Mouse (Mus musculus): Measurements from ENCODE around the gene Clip3. TPM values are rescaled to one million over a fixed set of nuclear protein-coding genes. Genes with fewer than 3 reads are reported as not detected.

Clip3 gene
- total RNA-seq, 2 experiments from 2014 or later, result 495 to 497 TPM

- peak; percentile 51 to 60 for DNase-seq (ENCODE audit: extremely low spot score in 1 of 2, low spot score in 2 of 2)
- intact Hi-C loops (cut with DNase I), result no loop called here
Measured at GRCm38 (mm10) chr7:30353279-30353822, 61.8 kb downstream of the Clip3 start.

DNA sequence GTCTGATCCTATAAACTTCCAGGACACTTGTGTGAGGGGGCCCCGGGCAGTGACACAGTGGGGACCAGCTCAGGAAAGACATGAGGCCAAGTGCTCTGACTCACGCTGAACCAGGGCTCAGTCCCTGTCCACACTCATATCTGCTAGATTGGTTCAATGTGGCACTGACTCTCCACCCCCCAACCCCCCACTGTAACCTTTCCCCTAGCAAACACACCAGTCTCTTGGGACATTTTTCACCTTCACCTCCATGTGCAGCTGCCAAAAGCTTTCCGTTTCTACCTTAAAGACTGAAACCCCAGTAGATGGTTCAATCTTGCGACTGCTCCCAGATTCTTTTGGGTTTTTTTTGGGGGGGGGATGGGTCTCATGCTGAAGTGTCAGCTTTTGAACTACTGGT, 62.5 kb downstream of the Clip3 start:
- intact Hi-C loops (cut with DNase I), result no loop called here
- no peak for DNase-seq (ENCODE audit: extremely low spot score in 1 of 2, low spot score in 2 of 2)

Other genes starting within 250 kb of the Clip3 start
- 1 to 10 TPM; 6.3 to 7.4 TPM for gene Zfp14, start 240.3 kb upstream of the Clip3 start, total RNA-seq (2021)
- 1 to 10 TPM; 4.6 to 4.7 TPM for gene Zfp82, start 218.8 kb upstream of the Clip3 start, total RNA-seq (2021)
- under 1 TPM in 1 of 2 experiments, not detected in 1; 0.73 TPM for gene Gm26920, start 201.3 kb upstream of the Clip3 start, total RNA-seq (2021)
- gene Zfp566, start 201.2 kb upstream of the Clip3 start, total RNA-seq (2021), result 1 to 10 TPM; 5.5 to 8.3 TPM
- gene Zfp260, start 197.0 kb upstream of the Clip3 start, total RNA-seq (2021), result 10 to 100 TPM; 53.8 to 57.4 TPM
- gene Zfp382, start 169.8 kb upstream of the Clip3 start, total RNA-seq (2021), result 10 to 100 TPM; 30.6 to 34.5 TPM
- 10 to 100 TPM; 43.5 to 50.7 TPM for gene Zfp146, start 122.0 kb upstream of the Clip3 start, total RNA-seq (2021)
- 1 to 10 TPM; 3.6 to 4.1 TPM for gene Cox7a1, start 107.6 kb upstream of the Clip3 start, total RNA-seq (2021)
- 100 to 1,000 TPM; 204 TPM for gene Capns1, start 92.9 kb upstream of the Clip3 start, total RNA-seq (2021)
- 10 to 100 TPM; 72.1 to 73.3 TPM for gene Polr2i, start 59.8 kb upstream of the Clip3 start, total RNA-seq (2021)
- gene Tbcb, start 59.5 kb upstream of the Clip3 start, total RNA-seq (2021), result 100 to 1,000 TPM; 176 to 206 TPM
- not detected for gene Ovol3, start 56.0 kb upstream of the Clip3 start, total RNA-seq (2021)
- under 1 TPM in 1 of 2 experiments, not detected in 1; 0.51 TPM for gene Thap8, start 11.6 kb upstream of the Clip3 start, total RNA-seq (2021)
- 1 to 10 TPM; 2.5 to 3.5 TPM for gene Wdr62, start 11.3 kb upstream of the Clip3 start, total RNA-seq (2021)
- gene Alkbh6, start 17.0 kb downstream of the Clip3 start, total RNA-seq (2021), result 10 to 100 TPM; 45.9 to 47.5 TPM
- gene Syne4, start 23.1 kb downstream of the Clip3 start, total RNA-seq (2021), result 1 to 10 TPM; 5.4 to 7.5 TPM
- under 1 TPM; 0.45 to 0.67 TPM for gene E130208F15Rik, start 30.0 kb downstream of the Clip3 start, total RNA-seq (2021)
- gene Sdhaf1, start 32.2 kb downstream of the Clip3 start, total RNA-seq (2021), result 1 to 10 TPM; 7.8 to 8.2 TPM
- 10 to 100 TPM; 48.1 to 48.2 TPM for gene Lrfn3, start 71.0 kb downstream of the Clip3 start, total RNA-seq (2021)
- gene Tyrobp, start 122.0 kb downstream of the Clip3 start, total RNA-seq (2021), result 10 to 100 TPM; 20.8 to 20.9 TPM
- gene Hcst, start 128.1 kb downstream of the Clip3 start, total RNA-seq (2021), result 1 to 10 TPM in 1 of 2 experiments, not detected in 1; 1.1 TPM
- 1 to 10 TPM; 2.7 to 3.6 TPM for gene Nfkbid, start 130.0 kb downstream of the Clip3 start, total RNA-seq (2021)
- gene Aplp1, start 153.8 kb downstream of the Clip3 start, total RNA-seq (2021), result 100 to 1,000 TPM; 937 to 959 TPM
- gene Kirrel2, start 166.0 kb downstream of the Clip3 start, total RNA-seq (2021), result 1 to 10 TPM; 1.2 to 4.9 TPM
- gene Nphs1, start 166.6 kb downstream of the Clip3 start, total RNA-seq (2021), result under 1 TPM; 0.26 to 0.32 TPM
- gene Prodh2, start 201.9 kb downstream of the Clip3 start, total RNA-seq (2021), result under 1 TPM in 1 of 2 experiments, not detected in 1; 0.67 TPM
- 100 to 1,000 TPM; 259 to 264 TPM for gene Arhgap33, start 243.3 kb downstream of the Clip3 start, total RNA-seq (2021)